Mouse (Mus musculus): ENCODE results near the gene Iqsec3. TPM values are rescaled to one million over a fixed set of nuclear protein-coding genes. Genes with fewer than 3 reads are reported as not detected.
"Not testable (repeated sequence)": the region's sequence is repeated elsewhere in the genome, so short reads cannot be mapped to it uniquely, and the experiment has no call there.

Iqsec3 gene
- polyA plus RNA-seq, 1 experiment: 0.09 TPM

DNA sequence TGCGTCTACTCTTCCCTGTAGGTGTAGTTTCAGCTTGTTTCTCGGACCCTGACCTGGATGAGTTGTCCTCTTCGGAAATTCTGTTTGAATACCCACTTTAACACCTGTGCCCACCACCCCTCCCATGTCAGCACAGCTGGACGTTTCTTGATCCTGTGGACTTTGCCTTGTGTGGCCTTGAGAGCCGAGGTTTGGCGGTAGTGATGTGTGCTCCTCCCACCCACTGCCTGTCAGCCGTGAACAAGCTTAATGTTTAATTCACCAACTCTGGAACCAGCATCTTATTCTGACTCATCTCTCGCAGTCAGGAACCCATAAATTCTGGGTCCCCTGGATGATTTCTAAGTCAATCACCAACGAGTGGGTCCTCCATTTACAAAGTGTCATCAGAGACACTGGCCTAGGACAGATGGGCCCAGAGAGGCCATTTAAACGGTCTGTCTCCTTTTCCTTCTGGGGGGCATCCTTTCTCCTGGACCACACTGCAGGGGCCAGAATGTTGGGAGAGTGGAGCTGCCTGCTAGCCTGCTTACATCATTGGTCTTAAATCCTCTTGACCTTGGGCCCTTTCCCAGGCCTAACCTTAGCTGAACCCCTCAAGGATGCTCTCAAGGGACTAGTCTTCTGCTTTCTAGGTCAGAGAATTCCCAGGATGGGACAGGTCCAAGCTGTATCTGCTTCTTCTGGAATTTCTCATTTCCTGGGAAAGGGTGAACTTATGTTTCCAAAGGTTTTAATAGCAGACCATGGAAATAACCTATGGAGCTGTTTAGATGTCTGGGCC is 102.1 kb downstream of the Iqsec3 start:
- no peak overlapping the region for H3K4me3 ChIP-seq (ENCODE audit: insufficient read depth, poor library complexity, severe bottlenecking)
- H3K79me3 ChIP-seq (ENCODE audit: low read depth): no peaks in the 10 kb centered on the region
- TF ChIP-seq CEBPB (IDR thresholded peaks at IDR 0.05; ENCODE audit: low read depth) (no peak), FOSL1 (IDR thresholded peaks at IDR 0.05; ENCODE audit: insufficient read depth, low read length, poor library complexity, severe bottlenecking) (no peak), MAX (IDR thresholded peaks at IDR 0.05) (no peak), MYOD1 (IDR thresholded peaks at IDR 0.05; ENCODE audit: control insufficient read depth, insufficient read length, low read depth) (no peak), USF1 (IDR thresholded peaks at IDR 0.05; ENCODE audit: low read depth) (no peak), MYOG (IDR thresholded peaks at IDR 0.05; ENCODE audit: control insufficient read depth, extremely low read depth, insufficient read length) (no peak), CTCF (IDR thresholded peaks at IDR 0.05; ENCODE audit: control insufficient read depth, insufficient read depth, insufficient read length) (no peak)
- no peak overlapping the region for H3ac ChIP-seq (ENCODE audit: control insufficient read depth, insufficient read length, low read depth)
- H3K79me2 ChIP-seq (ENCODE audit: control insufficient read depth, insufficient read depth): no peaks in the 10 kb centered on the region
- H3K36me3 ChIP-seq (ENCODE audit: control insufficient read depth, insufficient read depth): no peaks in the 10 kb centered on the region
- no peaks in the 10 kb centered on the region for H3K27me3 ChIP-seq (ENCODE audit: control insufficient read depth, insufficient read depth, insufficient read length)

DNA sequence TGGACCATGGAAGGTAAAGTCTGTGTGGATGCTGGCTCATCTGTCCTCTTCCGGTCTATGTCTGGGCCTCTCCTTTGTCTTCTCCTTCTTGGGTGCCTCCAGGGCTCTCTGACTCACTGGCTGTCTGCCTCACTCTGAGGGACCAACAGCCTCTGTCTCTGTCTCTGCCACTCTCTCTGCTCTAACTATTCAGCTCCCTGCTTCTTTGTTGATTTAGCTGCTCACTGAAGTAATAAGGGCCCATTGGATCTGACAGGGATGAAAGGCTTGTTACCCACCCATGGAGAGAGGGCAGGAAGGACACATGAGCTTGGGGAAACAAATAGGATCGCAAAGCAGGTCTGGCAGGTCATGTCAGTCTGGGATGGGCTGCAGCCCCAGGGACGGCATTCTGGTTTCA is 106.4 kb downstream of the Iqsec3 start:
- no peak overlapping the region for H3K4me3 ChIP-seq (ENCODE audit: insufficient read depth, poor library complexity, severe bottlenecking)
- H3K27me3 ChIP-seq (ENCODE audit: control insufficient read depth, insufficient read depth, insufficient read length): no peaks in the 10 kb centered on the region
- TF ChIP-seq MAX (IDR thresholded peaks at IDR 0.05) (no peak), FOSL1 (IDR thresholded peaks at IDR 0.05; ENCODE audit: insufficient read depth, low read length, poor library complexity, severe bottlenecking) (no peak), MYOG (IDR thresholded peaks at IDR 0.05; ENCODE audit: control insufficient read depth, extremely low read depth, insufficient read length) (no peak), USF1 (IDR thresholded peaks at IDR 0.05; ENCODE audit: low read depth) (no peak), CEBPB (IDR thresholded peaks at IDR 0.05; ENCODE audit: low read depth) (no peak), MYOD1 (IDR thresholded peaks at IDR 0.05; ENCODE audit: control insufficient read depth, insufficient read length, low read depth) (no peak), CTCF (IDR thresholded peaks at IDR 0.05; ENCODE audit: control insufficient read depth, insufficient read depth, insufficient read length) (no peak)
- no peaks in the 10 kb centered on the region for H3K79me3 ChIP-seq (ENCODE audit: low read depth)
- H3ac ChIP-seq (ENCODE audit: control insufficient read depth, insufficient read length, low read depth): no peak overlapping the region
- no peaks in the 10 kb centered on the region for H3K36me3 ChIP-seq (ENCODE audit: control insufficient read depth, insufficient read depth)
- H3K79me2 ChIP-seq (ENCODE audit: control insufficient read depth, insufficient read depth): no peaks in the 10 kb centered on the region

DNA sequence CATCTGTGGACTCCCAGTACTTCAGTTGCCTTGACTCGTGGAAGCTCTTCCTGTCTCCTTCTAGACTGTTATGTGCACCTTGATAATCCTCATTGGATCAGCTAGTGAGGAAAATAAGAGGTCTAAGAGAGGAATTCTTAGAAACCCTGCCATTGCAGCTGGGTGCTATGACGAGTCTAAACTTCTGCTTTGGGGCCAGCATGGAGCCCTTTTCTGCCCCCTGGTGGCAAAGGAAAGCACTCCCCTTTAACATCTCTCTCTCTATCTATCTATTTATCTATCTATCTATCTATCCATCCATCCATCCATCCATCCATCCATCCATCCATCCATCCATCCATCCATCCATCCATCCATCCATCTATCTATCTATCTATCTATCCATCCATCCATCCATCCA is 106.9 kb downstream of the Iqsec3 start:
- not testable (repeated sequence) for H3K79me3 ChIP-seq (ENCODE audit: low read depth); H3K4me3 ChIP-seq (ENCODE audit: insufficient read depth, poor library complexity, severe bottlenecking); H3K36me3 ChIP-seq (ENCODE audit: control insufficient read depth, insufficient read depth); H3ac ChIP-seq (ENCODE audit: control insufficient read depth, insufficient read length, low read depth); H3K79me2 ChIP-seq (ENCODE audit: control insufficient read depth, insufficient read depth); H3K27me3 ChIP-seq (ENCODE audit: control insufficient read depth, insufficient read depth, insufficient read length)

- no peak overlapping the region for H3ac ChIP-seq (ENCODE audit: control insufficient read depth, insufficient read length, low read depth)
- no peaks in the 10 kb centered on the region for H3K79me3 ChIP-seq (ENCODE audit: low read depth)
- H3K36me3 ChIP-seq (ENCODE audit: control insufficient read depth, insufficient read depth): no peaks in the 10 kb centered on the region
- peaks cover 6% of the 10 kb centered on the region for H3K27me3 ChIP-seq (ENCODE audit: control insufficient read depth, insufficient read depth, insufficient read length)
- H3K79me2 ChIP-seq (ENCODE audit: control insufficient read depth, insufficient read depth): no peaks in the 10 kb centered on the region
- no peak overlapping the region for H3K4me3 ChIP-seq (ENCODE audit: insufficient read depth, poor library complexity, severe bottlenecking)
- no peak for TF ChIP-seq CEBPB (IDR thresholded peaks at IDR 0.05; ENCODE audit: low read depth)
- TF ChIP-seq USF1 (IDR thresholded peaks at IDR 0.05; ENCODE audit: low read depth): no peak
- no peak for TF ChIP-seq MYOG (IDR thresholded peaks at IDR 0.05; ENCODE audit: control insufficient read depth, extremely low read depth, insufficient read length)
- no peak for TF ChIP-seq MYOD1 (IDR thresholded peaks at IDR 0.05; ENCODE audit: control insufficient read depth, insufficient read length, low read depth)
- TF ChIP-seq FOSL1 (IDR thresholded peaks at IDR 0.05; ENCODE audit: insufficient read depth, low read length, poor library complexity, severe bottlenecking): no peak
- TF ChIP-seq CTCF (IDR thresholded peaks at IDR 0.05; ENCODE audit: control insufficient read depth, insufficient read depth, insufficient read length): no peak
- no peak for TF ChIP-seq MAX (IDR thresholded peaks at IDR 0.05)
Observed at GRCm38 (mm10) chr6:121363956-121364355, 109.5 kb downstream of the Iqsec3 start.

DNA sequence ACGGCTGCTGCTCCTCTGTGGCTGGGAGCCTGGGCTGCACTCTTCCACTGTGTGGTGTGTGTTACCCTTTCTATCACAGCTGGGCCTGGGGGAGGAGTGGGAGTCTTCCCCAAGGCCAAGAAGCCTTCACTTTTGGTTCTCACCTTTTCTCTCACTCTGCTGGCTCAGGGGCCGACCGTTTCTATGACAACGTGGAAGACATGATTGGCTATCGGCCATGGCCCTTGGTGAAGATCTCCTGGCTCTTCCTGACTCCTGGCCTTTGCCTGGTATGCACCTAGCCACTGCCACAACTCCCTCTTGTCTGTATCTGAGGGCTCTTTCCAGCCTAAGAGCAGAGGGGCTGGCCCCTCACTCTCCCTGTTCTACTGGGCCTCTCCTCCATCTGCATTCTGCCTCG is 110.4 kb downstream of the Iqsec3 start:
- TF ChIP-seq MYOD1 (IDR thresholded peaks at IDR 0.05; ENCODE audit: control insufficient read depth, insufficient read length, low read depth): no peak
- TF ChIP-seq CEBPB (IDR thresholded peaks at IDR 0.05; ENCODE audit: low read depth): no peak
- no peak for TF ChIP-seq MYOG (IDR thresholded peaks at IDR 0.05; ENCODE audit: control insufficient read depth, extremely low read depth, insufficient read length)
- no peak for TF ChIP-seq CTCF (IDR thresholded peaks at IDR 0.05; ENCODE audit: control insufficient read depth, insufficient read depth, insufficient read length)
- TF ChIP-seq MAX (IDR thresholded peaks at IDR 0.05): no peak
- TF ChIP-seq USF1 (IDR thresholded peaks at IDR 0.05; ENCODE audit: low read depth): no peak
- TF ChIP-seq FOSL1 (IDR thresholded peaks at IDR 0.05; ENCODE audit: insufficient read depth, low read length, poor library complexity, severe bottlenecking): no peak
- H3K4me3 ChIP-seq (ENCODE audit: insufficient read depth, poor library complexity, severe bottlenecking): no peak overlapping the region
- no peaks in the 10 kb centered on the region for H3K79me3 ChIP-seq (ENCODE audit: low read depth)

DNA sequence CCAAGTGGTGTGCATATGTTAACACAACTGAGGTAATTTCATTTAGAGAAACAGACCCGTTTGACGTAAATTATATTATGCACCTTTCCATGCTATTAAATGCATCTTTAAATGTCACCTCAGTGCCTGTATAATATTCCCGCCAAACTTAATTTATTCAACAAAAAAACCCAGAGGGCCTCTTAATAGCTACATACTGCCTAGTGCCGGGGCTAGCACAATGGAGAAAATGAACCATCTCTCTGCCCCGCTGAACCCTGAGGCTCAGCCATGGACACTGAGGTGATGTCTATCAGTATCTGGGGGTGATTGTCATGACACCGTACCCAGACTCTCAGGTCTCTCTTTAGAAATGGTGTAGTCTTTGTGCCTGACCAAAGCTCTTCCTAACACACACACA is 116.2 kb downstream of the Iqsec3 start:
- Histone ChIP-seq H3ac (ENCODE audit: control insufficient read depth, insufficient read length, low read depth) (no peak overlapping the region), H3K79me3 (ENCODE audit: low read depth) (no peaks in the 10 kb centered on the region), H3K36me3 (ENCODE audit: control insufficient read depth, insufficient read depth) (no peaks in the 10 kb centered on the region), H3K79me2 (ENCODE audit: control insufficient read depth, insufficient read depth) (no peaks in the 10 kb centered on the region), H3K27me3 (ENCODE audit: control insufficient read depth, insufficient read depth, insufficient read length) (peaks cover 18% of the 10 kb centered on the region), H3K4me3 (ENCODE audit: insufficient read depth, poor library complexity, severe bottlenecking) (no peak overlapping the region)
- TF ChIP-seq CEBPB (IDR thresholded peaks at IDR 0.05; ENCODE audit: low read depth) (no peak), FOSL1 (IDR thresholded peaks at IDR 0.05; ENCODE audit: insufficient read depth, low read length, poor library complexity, severe bottlenecking) (no peak), CTCF (IDR thresholded peaks at IDR 0.05; ENCODE audit: control insufficient read depth, insufficient read depth, insufficient read length) (no peak), MYOD1 (IDR thresholded peaks at IDR 0.05; ENCODE audit: control insufficient read depth, insufficient read length, low read depth) (no peak), MYOG (IDR thresholded peaks at IDR 0.05; ENCODE audit: control insufficient read depth, extremely low read depth, insufficient read length) (no peak), MAX (IDR thresholded peaks at IDR 0.05) (no peak), USF1 (IDR thresholded peaks at IDR 0.05; ENCODE audit: low read depth) (no peak)

More for the DNA sequence above, 110.4 kb downstream of the Iqsec3 start:
- H3K79me2 ChIP-seq (ENCODE audit: control insufficient read depth, insufficient read depth): no peaks in the 10 kb centered on the region
- H3ac ChIP-seq (ENCODE audit: control insufficient read depth, insufficient read length, low read depth): no peak overlapping the region
- peaks cover 11% of the 10 kb centered on the region for H3K27me3 ChIP-seq (ENCODE audit: control insufficient read depth, insufficient read depth, insufficient read length)
- H3K36me3 ChIP-seq (ENCODE audit: control insufficient read depth, insufficient read depth): no peaks in the 10 kb centered on the region

Measured in C2C12 (cell line).